Mouse (Mus musculus): ENCODE measurements around the gene Inpp5a. TPM values are rescaled to one million over a fixed set of nuclear protein-coding genes. Genes with fewer than 3 reads are reported as not detected.

The Inpp5a gene
- polyA plus RNA-seq, 1 experiment = 41.4 TPM

- Histone ChIP-seq H3K4me3 (ENCODE audit: control insufficient read depth, low read depth, low read length) (no peak overlapping the region), H3K4me1 (ENCODE audit: control insufficient read depth, insufficient read depth, low read length) (peaks cover 5% of the 10 kb centered on the region), H3K36me3 (ENCODE audit: control insufficient read depth, insufficient read depth, low read length) (no peaks in the 10 kb centered on the region), H3K27me3 (ENCODE audit: control insufficient read depth, insufficient read depth, low read length) (no peaks in the 10 kb centered on the region), H3K27ac (ENCODE audit: control insufficient read depth, insufficient read depth, low read depth, low read length) (no peak overlapping the region)
- no peak for TF ChIP-seq POLR2A (IDR thresholded peaks at IDR 0.05; ENCODE audit: control insufficient read depth, low read depth, low read length)
- TF ChIP-seq CTCF (IDR thresholded peaks at IDR 0.05; ENCODE audit: control insufficient read depth, insufficient read depth, insufficient replicate concordance, low read depth, low read length) = no peak
Observed at GRCm38 (mm10) chr7:139445621-139446020, 56.7 kb downstream of the Inpp5a start.

DNA sequence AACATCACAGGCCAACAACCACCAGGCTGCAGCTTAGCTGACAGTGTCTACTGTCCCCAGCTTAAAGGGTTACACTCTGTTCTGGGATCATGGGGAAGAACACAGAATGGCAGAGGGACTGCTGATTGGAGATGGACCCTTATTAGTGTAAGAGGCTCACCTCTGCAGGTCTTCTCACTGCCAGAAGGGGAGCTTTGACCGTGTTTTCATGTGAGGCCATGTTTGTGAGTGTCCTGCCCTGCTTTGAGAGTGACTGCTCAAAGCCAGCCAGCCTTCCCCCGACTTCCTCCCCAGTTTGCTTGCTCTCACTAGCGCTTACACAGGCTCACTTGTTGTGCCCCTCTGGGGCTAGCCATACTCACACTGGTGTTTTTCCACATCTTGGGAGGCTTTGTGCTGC lies 58.5 kb downstream of the Inpp5a start:
- Histone ChIP-seq H3K4me3 (ENCODE audit: control insufficient read depth, low read depth, low read length) (no peak overlapping the region), H3K27ac (ENCODE audit: control insufficient read depth, insufficient read depth, low read depth, low read length) (no peak overlapping the region), H3K27me3 (ENCODE audit: control insufficient read depth, insufficient read depth, low read length) (no peaks in the 10 kb centered on the region), H3K4me1 (ENCODE audit: control insufficient read depth, insufficient read depth, low read length) (peaks cover 3% of the 10 kb centered on the region; the same call in 1 of the 2 replicates), H3K36me3 (ENCODE audit: control insufficient read depth, insufficient read depth, low read length) (no peaks in the 10 kb centered on the region)
- no peak for TF ChIP-seq POLR2A (IDR thresholded peaks at IDR 0.05; ENCODE audit: control insufficient read depth, low read depth, low read length)
- TF ChIP-seq CTCF (IDR thresholded peaks at IDR 0.05; ENCODE audit: control insufficient read depth, insufficient read depth, insufficient replicate concordance, low read depth, low read length) = no peak

DNA sequence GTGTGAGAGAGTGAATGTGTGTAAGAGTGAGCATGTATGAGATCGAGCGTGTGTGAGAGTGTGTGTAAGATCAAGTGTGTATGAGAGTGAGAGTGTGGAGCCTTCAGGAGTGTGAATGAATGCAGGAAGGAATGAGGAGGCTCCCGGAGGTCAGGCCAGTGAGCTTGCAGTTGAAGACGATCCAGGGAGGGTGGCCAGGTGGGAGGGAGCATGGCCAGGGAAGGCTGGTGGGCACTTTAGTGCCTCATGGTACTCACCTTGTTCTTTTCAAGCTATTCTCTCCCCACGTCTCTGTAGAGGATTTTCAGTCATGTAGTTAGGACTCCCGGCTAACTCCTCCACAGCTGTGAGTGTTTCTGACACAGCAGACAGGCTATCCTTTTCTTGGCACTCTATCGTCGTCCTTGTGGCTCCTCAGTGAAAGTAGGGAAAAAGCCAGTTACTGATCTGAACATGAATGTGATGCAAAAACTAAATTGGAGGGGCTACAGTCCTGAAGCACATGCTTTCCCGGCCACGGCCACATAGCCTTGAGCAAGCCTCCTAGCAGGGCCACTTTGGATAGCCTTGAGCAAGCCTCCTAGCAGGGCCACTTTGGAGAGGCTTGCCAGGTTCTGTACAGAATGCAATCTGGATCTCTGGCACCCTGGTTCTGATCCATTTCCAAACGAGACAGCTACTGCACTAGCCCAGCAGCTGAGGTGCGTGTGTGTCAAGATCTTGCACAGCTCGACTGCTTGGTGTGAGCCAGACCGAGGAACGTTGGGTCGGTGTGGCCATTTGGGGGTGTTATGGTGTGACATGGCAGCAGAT lies 61.5 kb downstream of the Inpp5a start:
- TF ChIP-seq CTCF (IDR thresholded peaks at IDR 0.05; ENCODE audit: control insufficient read depth, insufficient read depth, insufficient replicate concordance, low read depth, low read length) = no peak
- TF ChIP-seq POLR2A (IDR thresholded peaks at IDR 0.05; ENCODE audit: control insufficient read depth, low read depth, low read length) = no peak
- no peak overlapping the region for H3K4me3 ChIP-seq (ENCODE audit: control insufficient read depth, low read depth, low read length)
- peaks cover 3% of the 10 kb centered on the region; the same call in 1 of the 2 replicates for H3K4me1 ChIP-seq (ENCODE audit: control insufficient read depth, insufficient read depth, low read length)
- no peaks in the 10 kb centered on the region for H3K36me3 ChIP-seq (ENCODE audit: control insufficient read depth, insufficient read depth, low read length)
- no peaks in the 10 kb centered on the region for H3K27me3 ChIP-seq (ENCODE audit: control insufficient read depth, insufficient read depth, low read length)
- H3K27ac ChIP-seq (ENCODE audit: control insufficient read depth, insufficient read depth, low read depth, low read length) = no peak overlapping the region

GRCm38 (mm10) chr7:139451711-139452110 lies 62.8 kb downstream of the Inpp5a start:
- Histone ChIP-seq H3K27ac (ENCODE audit: control insufficient read depth, insufficient read depth, low read depth, low read length) (no peak overlapping the region), H3K4me3 (ENCODE audit: control insufficient read depth, low read depth, low read length) (no peak overlapping the region), H3K4me1 (ENCODE audit: control insufficient read depth, insufficient read depth, low read length) (peaks cover 3% of the 10 kb centered on the region; the same call in 1 of the 2 replicates), H3K36me3 (ENCODE audit: control insufficient read depth, insufficient read depth, low read length) (no peaks in the 10 kb centered on the region), H3K27me3 (ENCODE audit: control insufficient read depth, insufficient read depth, low read length) (no peaks in the 10 kb centered on the region)
- TF ChIP-seq CTCF (IDR thresholded peaks at IDR 0.05; ENCODE audit: control insufficient read depth, insufficient read depth, insufficient replicate concordance, low read depth, low read length) (no peak), POLR2A (IDR thresholded peaks at IDR 0.05; ENCODE audit: control insufficient read depth, low read depth, low read length) (no peak)

DNA sequence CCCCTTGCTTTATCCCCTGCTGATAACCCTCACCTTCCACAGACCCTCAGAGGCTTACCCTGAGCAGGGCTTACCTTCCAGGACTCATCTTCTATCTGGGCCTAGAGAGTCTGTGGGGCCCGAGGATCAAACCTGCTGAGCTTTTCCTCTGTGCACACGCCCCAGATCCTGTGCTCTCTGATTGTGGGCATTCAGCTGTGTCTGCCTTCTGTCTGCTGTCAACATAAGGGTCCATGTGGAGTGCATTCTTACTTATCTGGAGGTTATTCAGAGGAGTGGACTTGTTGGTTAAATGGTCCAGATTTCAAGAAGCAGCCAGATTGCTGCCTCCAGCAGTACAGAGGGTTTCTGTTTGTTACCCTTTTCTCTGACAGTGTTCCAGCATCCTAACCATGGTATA lies 63.3 kb downstream of the Inpp5a start:
- Histone ChIP-seq H3K4me3 (ENCODE audit: control insufficient read depth, low read depth, low read length) (no peak overlapping the region), H3K27ac (ENCODE audit: control insufficient read depth, insufficient read depth, low read depth, low read length) (no peak overlapping the region), H3K4me1 (ENCODE audit: control insufficient read depth, insufficient read depth, low read length) (peaks cover 3% of the 10 kb centered on the region; the same call in 1 of the 2 replicates), H3K27me3 (ENCODE audit: control insufficient read depth, insufficient read depth, low read length) (no peaks in the 10 kb centered on the region), H3K36me3 (ENCODE audit: control insufficient read depth, insufficient read depth, low read length) (no peaks in the 10 kb centered on the region)
- TF ChIP-seq CTCF (IDR thresholded peaks at IDR 0.05; ENCODE audit: control insufficient read depth, insufficient read depth, insufficient replicate concordance, low read depth, low read length) (no peak), POLR2A (IDR thresholded peaks at IDR 0.05; ENCODE audit: control insufficient read depth, low read depth, low read length) (no peak)

- no peak for TF ChIP-seq CTCF (IDR thresholded peaks at IDR 0.05; ENCODE audit: control insufficient read depth, insufficient read depth, insufficient replicate concordance, low read depth, low read length)
- no peak for TF ChIP-seq POLR2A (IDR thresholded peaks at IDR 0.05; ENCODE audit: control insufficient read depth, low read depth, low read length)
- no peaks in the 10 kb centered on the region for H3K36me3 ChIP-seq (ENCODE audit: control insufficient read depth, insufficient read depth, low read length)
- peaks cover 3% of the 10 kb centered on the region; the same call in 1 of the 2 replicates for H3K4me1 ChIP-seq (ENCODE audit: control insufficient read depth, insufficient read depth, low read length)
- no peak overlapping the region for H3K4me3 ChIP-seq (ENCODE audit: control insufficient read depth, low read depth, low read length)
- H3K27ac ChIP-seq (ENCODE audit: control insufficient read depth, insufficient read depth, low read depth, low read length) = no peak overlapping the region
- H3K27me3 ChIP-seq (ENCODE audit: control insufficient read depth, insufficient read depth, low read length) = no peaks in the 10 kb centered on the region
Observed at GRCm38 (mm10) chr7:139453198-139453597, 64.3 kb downstream of the Inpp5a start.

- Histone ChIP-seq H3K4me3 (ENCODE audit: control insufficient read depth, low read depth, low read length) (no peak overlapping the region), H3K27me3 (ENCODE audit: control insufficient read depth, insufficient read depth, low read length) (no peaks in the 10 kb centered on the region), H3K27ac (ENCODE audit: control insufficient read depth, insufficient read depth, low read depth, low read length) (no peak overlapping the region), H3K4me1 (ENCODE audit: control insufficient read depth, insufficient read depth, low read length) (peaks cover 3% of the 10 kb centered on the region; the same call in 1 of the 2 replicates), H3K36me3 (ENCODE audit: control insufficient read depth, insufficient read depth, low read length) (no peaks in the 10 kb centered on the region)
- TF ChIP-seq POLR2A (IDR thresholded peaks at IDR 0.05; ENCODE audit: control insufficient read depth, low read depth, low read length) = no peak
- no peak for TF ChIP-seq CTCF (IDR thresholded peaks at IDR 0.05; ENCODE audit: control insufficient read depth, insufficient read depth, insufficient replicate concordance, low read depth, low read length)
Observed at GRCm38 (mm10) chr7:139454285-139454684, 65.4 kb downstream of the Inpp5a start.
